Mouse (Mus musculus) kidney, embryonic 15.5 days (tissue): ENCODE data around the gene Tdrd7. TPM values are rescaled to one million over a fixed set of nuclear protein-coding genes. Genes with fewer than 3 reads are reported as not detected.

ENCODE experiments used
- ATAC-seq: fragments of 200-750 bp; cut with Nextera tagmentation; replicated peaks from 2 replicates; pipeline ENCODE4 v1.8.0; 2017; ENCODE audit warnings: moderate TSS enrichment; ENCODE audit not compliant: low FRiP score
- H3K27ac ChIP-seq: fragments of 300-500 bp; sonication (generic); 2 replicates; pipeline ENCODE4 v1.5.1; 2015; ENCODE audit warnings: mild to moderate bottlenecking, inconsistent platforms
- H3K27me3 ChIP-seq: fragments of 300-500 bp; sonication (generic); 2 replicates; pipeline ENCODE4 v1.6.1; 2015; ENCODE audit warnings: inconsistent platforms
- H3K36me3 ChIP-seq: fragments of 300-500 bp; sonication (generic); 2 replicates; pipeline ENCODE4 v1.6.1; 2015; ENCODE audit warnings: inconsistent platforms
- H3K4me1 ChIP-seq: fragments of 300-500 bp; sonication (generic); 2 replicates; pipeline ENCODE4 v1.6.1; 2015; ENCODE audit warnings: inconsistent platforms
- H3K4me2 ChIP-seq: fragments of 300-500 bp; sonication (generic); 2 replicates; pipeline ENCODE4 v1.6.1; 2015; ENCODE audit warnings: moderate library complexity, mild to moderate bottlenecking, inconsistent platforms
- H3K4me3 ChIP-seq: fragments of 300-500 bp; sonication (generic); replicated peaks from 2 replicates; pipeline ENCODE4 v1.5.1; 2015; ENCODE audit warnings: mild to moderate bottlenecking, inconsistent platforms
- H3K9ac ChIP-seq: fragments of 300-500 bp; sonication (generic); 2 replicates; pipeline ENCODE4 v1.6.1; 2015; ENCODE audit warnings: mild to moderate bottlenecking, inconsistent platforms
- H3K9me3 ChIP-seq: fragments of 300-500 bp; sonication (generic); replicated peaks from 2 replicates; pipeline ENCODE4 v1.6.1; 2016; ENCODE audit warnings: inconsistent platforms
- WGBS: fragments of 180-500 bp; shearing (Covaris S2); methylation state at CpG from one replicate; pipeline ENCODE4 v1.1.7; 2015; ENCODE audit warnings: mixed read lengths; 5-methylcytosine and 5-hydroxymethylcytosine counted together
- polyA plus RNA-seq: library from polyadenylated mRNA; unstranded; fragments of >200 nt; fragmentation: Nextera tagmentation; extraction: Ambion mirVana; gene quantifications from 2 replicates; pipeline ENCODE4 v1.2.1, GENCODE M21; 2015

The Tdrd7 gene
- polyA plus RNA-seq, 1 experiment from 2014 or later: 19.3 TPM

GRCm38 (mm10) chr4:46053323-46054107 is 88.4 kb downstream of the Tdrd7 start:
- H3K4me1 ChIP-seq: 0 out of 2 replicates have a peak, but pooled peaks cover 6% of the 10 kb centered on the region

GRCm38 (mm10) chr4:46056163-46056562 is 91.0 kb downstream of the Tdrd7 start:
- H3K4me2 ChIP-seq: no peak overlapping the region
- H3K36me3 ChIP-seq: no peaks in the 10 kb centered on the region
- no peak overlapping the region for H3K4me3 ChIP-seq
- H3K4me1 ChIP-seq: 0 out of 2 replicates have a peak, but pooled peaks cover 6% of the 10 kb centered on the region
- no peak overlapping the region for H3K9ac ChIP-seq
- H3K9me3 ChIP-seq: no peaks in the 10 kb centered on the region
- 82% methylated on average over 5 of the region's 5 CpGs for WGBS
- H3K27ac ChIP-seq: no peak overlapping the region
- no peaks in the 10 kb centered on the region for H3K27me3 ChIP-seq
- ATAC-seq: no peak

More at GRCm38 (mm10) chr4:46053323-46054107, 88.4 kb downstream of the Tdrd7 start:
- H3K4me2 ChIP-seq: no peak overlapping the region
- H3K9ac ChIP-seq: no peak overlapping the region
- no peak overlapping the region for H3K27ac ChIP-seq
- H3K4me3 ChIP-seq: no peak overlapping the region
- no peaks in the 10 kb centered on the region for H3K36me3 ChIP-seq
- no peaks in the 10 kb centered on the region for H3K27me3 ChIP-seq
- no peak for ATAC-seq
- no peaks in the 10 kb centered on the region for H3K9me3 ChIP-seq
- WGBS: 84% methylated on average over 9 of the region's 9 CpGs

GRCm38 (mm10) chr4:46061259-46061962 is 96.3 kb downstream of the Tdrd7 start:
- WGBS: 81% methylated on average over 12 of the region's 12 CpGs
- Histone ChIP-seq H3K27me3 (no peaks in the 10 kb centered on the region), H3K9ac (no peak overlapping the region), H3K9me3 (no peaks in the 10 kb centered on the region), H3K4me3 (no peak overlapping the region), H3K4me1 (peaks cover 23% of the 10 kb centered on the region), H3K27ac (no peak overlapping the region), H3K36me3 (no peaks in the 10 kb centered on the region), H3K4me2 (no peak overlapping the region)
- no peak for ATAC-seq

GRCm38 (mm10) chr4:46063841-46064240 is 98.7 kb downstream of the Tdrd7 start:
- no peak for ATAC-seq
- H3K27me3 ChIP-seq: no peaks in the 10 kb centered on the region
- H3K9ac ChIP-seq: no peak overlapping the region
- no peaks in the 10 kb centered on the region for H3K9me3 ChIP-seq
- peaks cover 39% of the 10 kb centered on the region for H3K4me1 ChIP-seq
- H3K4me2 ChIP-seq: no peak overlapping the region
- WGBS: 90% methylated on average over 4 of the region's 4 CpGs
- no peak overlapping the region for H3K4me3 ChIP-seq
- H3K27ac ChIP-seq: 0 out of 2 replicates have a peak overlapping the region, but pooled peaks have one; percentile 7
- no peaks in the 10 kb centered on the region for H3K36me3 ChIP-seq

- Histone ChIP-seq H3K9ac (no peak overlapping the region), H3K27me3 (no peaks in the 10 kb centered on the region), H3K4me2 (no peak overlapping the region), H3K27ac (0 out of 2 replicates have a peak overlapping the region, but pooled peaks have one; percentile 7), H3K4me1 (peaks cover 39% of the 10 kb centered on the region), H3K9me3 (no peaks in the 10 kb centered on the region), H3K36me3 (no peaks in the 10 kb centered on the region), H3K4me3 (no peak overlapping the region)
- ATAC-seq: no peak
- 37% methylated on average over 8 of the region's 8 CpGs for WGBS
Observed at GRCm38 (mm10) chr4:46064263-46064662, 99.1 kb downstream of the Tdrd7 start.

- Histone ChIP-seq H3K27me3 (no peaks in the 10 kb centered on the region), H3K9me3 (no peaks in the 10 kb centered on the region), H3K36me3 (no peaks in the 10 kb centered on the region), H3K4me1 (peaks cover 44% of the 10 kb centered on the region), H3K4me3 (no peak overlapping the region), H3K9ac (no peak overlapping the region), H3K27ac (0 out of 2 replicates have a peak overlapping the region, but pooled peaks have one; percentile 7), H3K4me2 (no peak overlapping the region)
- no peak for ATAC-seq
- WGBS: 61% methylated on average over 3 of the region's 3 CpGs
Observed at GRCm38 (mm10) chr4:46064961-46065360, 99.8 kb downstream of the Tdrd7 start.

- Histone ChIP-seq H3K9ac (no peak overlapping the region), H3K9me3 (no peaks in the 10 kb centered on the region), H3K27ac (peak overlapping the region; percentile 37; the same call in 1 of the 2 replicates), H3K27me3 (no peaks in the 10 kb centered on the region), H3K4me3 (no peak overlapping the region), H3K36me3 (no peaks in the 10 kb centered on the region), H3K4me1 (peaks cover 49% of the 10 kb centered on the region), H3K4me2 (no peak overlapping the region)
- WGBS: 47% methylated on average over 8 of the region's 8 CpGs
- 0 out of 2 replicates have a peak, but pooled peaks have one; percentile 31 for ATAC-seq
Observed at GRCm38 (mm10) chr4:46065695-46066340, 100.7 kb downstream of the Tdrd7 start.

GRCm38 (mm10) chr4:46068060-46068459 is 102.9 kb downstream of the Tdrd7 start:
- Histone ChIP-seq H3K9ac (no peak overlapping the region), H3K36me3 (no peaks in the 10 kb centered on the region), H3K27me3 (no peaks in the 10 kb centered on the region), H3K4me2 (no peak overlapping the region), H3K4me3 (no peak overlapping the region), H3K9me3 (no peaks in the 10 kb centered on the region), H3K4me1 (peaks cover 49% of the 10 kb centered on the region), H3K27ac (peak overlapping the region; percentile 54; the same call in 1 of the 2 replicates)
- WGBS: 49% methylated on average over 3 of the region's 3 CpGs
- ATAC-seq: no peak

GRCm38 (mm10) chr4:46068573-46068972 is 103.4 kb downstream of the Tdrd7 start:
- Histone ChIP-seq H3K4me2 (no peak overlapping the region), H3K9ac (no peak overlapping the region), H3K27me3 (no peaks in the 10 kb centered on the region), H3K9me3 (no peaks in the 10 kb centered on the region), H3K4me3 (no peak overlapping the region), H3K36me3 (no peaks in the 10 kb centered on the region), H3K4me1 (peaks cover 49% of the 10 kb centered on the region), H3K27ac (peak overlapping the region; percentile 54; the same call in 1 of the 2 replicates)
- WGBS: 43% methylated on average over 1 of the region's 1 CpGs
- no peak for ATAC-seq

- Histone ChIP-seq H3K36me3 (no peaks in the 10 kb centered on the region), H3K9me3 (no peaks in the 10 kb centered on the region), H3K27me3 (no peaks in the 10 kb centered on the region), H3K27ac (peak overlapping the region; percentile 55), H3K4me3 (no peak overlapping the region), H3K4me2 (no peak overlapping the region), H3K4me1 (peaks cover 38% of the 10 kb centered on the region), H3K9ac (no peak overlapping the region)
- 46% methylated on average over 6 of the region's 6 CpGs for WGBS
- peak; percentile 81 for ATAC-seq
Observed at GRCm38 (mm10) chr4:46069851-46070482, 104.8 kb downstream of the Tdrd7 start.

GRCm38 (mm10) chr4:46072631-46073030 is 107.5 kb downstream of the Tdrd7 start:
- Histone ChIP-seq H3K9ac (no peak overlapping the region), H3K9me3 (no peaks in the 10 kb centered on the region), H3K27me3 (no peaks in the 10 kb centered on the region), H3K4me2 (no peak overlapping the region), H3K27ac (no peak overlapping the region), H3K4me1 (peaks cover 18% of the 10 kb centered on the region), H3K36me3 (no peaks in the 10 kb centered on the region), H3K4me3 (no peak overlapping the region)
- ATAC-seq: no peak
- WGBS: 81% methylated on average over 6 of the region's 6 CpGs
